Mouse (Mus musculus) 3T3-L1 (cell line): ENCODE data around the gene Gm17657.
"Not testable (repeated sequence)": the region's sequence is repeated elsewhere in the genome, so short reads cannot be mapped to it uniquely, and the experiment has no call there.

ENCODE experiments used
- DNase-seq: peaks from one replicate; pipeline ENCODE4 v3.0.0-alpha.2; 2015; ENCODE audit warnings: low read depth, low spot score

Gene Gm17657

DNA sequence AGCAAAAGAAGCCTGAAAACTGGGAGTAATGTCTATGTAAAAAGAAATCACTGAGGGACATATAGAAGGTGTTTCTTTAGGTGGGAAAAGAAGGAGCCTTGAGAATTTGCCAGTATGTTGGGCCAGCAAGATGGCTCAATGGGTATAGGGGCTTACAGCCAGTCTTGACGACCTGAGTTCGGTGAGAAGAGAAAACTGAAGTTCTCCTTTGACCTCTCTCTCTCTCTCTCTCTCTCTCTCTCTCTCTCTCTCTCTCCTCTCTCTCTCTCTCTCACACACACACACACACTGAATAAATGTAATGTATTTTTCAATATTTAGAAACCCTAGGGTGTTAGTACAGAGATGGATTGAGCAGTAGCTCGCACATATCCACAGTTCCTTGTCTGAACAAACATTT is 944 bp downstream of the Gm17657 start:
- DNase-seq, result no peak

- DNase-seq, result no peak
Measured at GRCm38 (mm10) chr17:29545241-29545640, 4.2 kb downstream of the Gm17657 start.

DNA sequence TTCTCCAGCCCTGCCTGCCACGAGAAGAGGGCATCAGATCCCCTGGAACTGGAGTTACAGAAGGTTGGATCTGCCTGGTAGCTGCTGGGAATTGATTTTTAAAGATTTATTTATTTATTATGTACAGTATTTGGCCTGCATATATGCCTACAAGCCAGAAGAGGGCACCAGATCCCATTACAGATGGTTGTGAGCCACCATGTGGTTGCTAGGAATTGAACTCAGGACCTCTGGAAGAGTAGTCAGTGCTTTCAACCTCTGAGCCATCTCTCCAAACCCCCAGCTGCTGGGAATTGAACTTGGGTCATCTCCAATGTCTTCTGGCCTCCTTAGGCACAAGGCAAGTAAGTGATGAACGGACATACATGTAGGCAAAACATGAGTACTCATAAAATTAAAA is 5.4 kb downstream of the Gm17657 start:
- no peak for DNase-seq

DNA sequence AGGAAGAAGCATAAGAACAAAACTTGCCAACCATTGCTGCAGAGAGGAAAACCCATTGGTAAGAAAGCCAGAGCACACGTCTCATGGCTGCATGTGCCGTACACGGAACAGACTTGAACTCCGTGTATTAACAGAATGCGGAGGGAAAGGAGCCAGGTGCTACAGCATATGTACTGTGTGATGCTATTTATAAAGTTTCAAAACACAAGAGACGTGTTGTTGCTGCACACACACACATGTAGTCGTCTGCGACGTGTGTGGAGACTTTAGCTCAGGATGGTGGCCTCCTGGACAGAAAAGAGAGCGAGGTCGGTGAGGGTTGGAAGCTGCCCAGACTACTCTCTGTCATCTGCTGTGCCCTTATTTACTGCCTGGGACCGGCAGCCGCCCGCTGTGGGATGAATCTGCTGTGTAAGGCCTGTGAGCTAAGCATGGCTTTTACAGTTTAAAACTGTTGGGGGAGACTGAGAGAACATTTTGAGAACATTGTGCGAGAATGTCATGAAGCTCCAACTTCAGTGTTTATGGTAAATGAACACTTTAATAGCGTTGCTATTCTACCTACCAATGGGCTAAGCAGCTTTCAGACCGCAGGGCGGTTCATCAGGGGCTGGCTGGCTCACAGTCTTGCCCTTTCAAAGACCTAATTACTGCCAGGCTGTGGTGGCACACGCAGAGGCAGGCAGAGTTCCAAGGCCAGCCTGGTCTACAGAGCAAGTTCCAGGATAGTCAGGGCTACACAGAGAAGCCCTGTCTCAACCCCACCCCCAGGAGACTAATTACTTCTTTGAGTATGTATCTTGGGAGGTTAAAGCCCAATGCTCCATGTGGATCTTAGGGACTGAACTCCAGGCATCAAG is 6.4 kb downstream of the Gm17657 start:
- no peak for DNase-seq

DNA sequence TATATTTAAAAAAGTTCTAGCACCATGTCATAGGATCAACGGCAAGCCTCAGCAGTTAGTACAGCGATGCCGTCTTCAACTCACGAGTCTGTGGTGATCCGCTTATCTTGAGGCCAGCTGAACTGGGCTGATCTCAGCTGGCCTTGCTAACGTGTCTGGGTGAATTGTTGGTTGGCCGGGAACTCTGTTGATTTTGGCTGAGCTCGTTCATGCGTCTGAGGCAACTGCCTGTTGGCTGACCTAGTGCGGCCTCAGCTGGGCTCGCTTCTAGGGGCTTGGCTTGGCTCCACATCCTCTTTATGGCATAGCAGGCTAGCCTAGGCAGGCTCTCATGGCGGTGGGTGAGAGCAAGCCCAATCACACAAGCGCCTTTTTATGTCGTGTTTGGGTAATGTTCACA is 8.0 kb downstream of the Gm17657 start:
- DNase-seq, result peak; percentile 52

DNA sequence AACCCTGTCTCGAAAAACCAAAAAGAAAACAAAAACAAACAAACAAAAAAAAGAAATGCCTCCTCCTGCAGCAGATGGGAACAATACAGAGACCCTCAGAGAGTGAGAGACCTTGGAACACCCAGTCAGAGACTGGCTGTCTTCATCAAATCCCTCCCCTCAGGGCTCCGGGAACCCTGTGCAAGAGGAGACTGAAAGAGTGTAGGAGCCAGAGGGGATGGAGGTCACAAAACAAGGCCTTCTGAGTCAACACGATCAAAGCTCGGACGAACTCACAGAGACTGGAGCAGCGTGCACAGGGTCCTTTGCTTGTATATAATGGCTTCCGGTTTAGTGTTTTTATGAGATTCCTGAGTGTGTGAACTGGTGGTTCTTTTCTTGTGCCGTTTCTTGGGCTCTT is 9.0 kb downstream of the Gm17657 start:
- DNase-seq, result no peak

DNA sequence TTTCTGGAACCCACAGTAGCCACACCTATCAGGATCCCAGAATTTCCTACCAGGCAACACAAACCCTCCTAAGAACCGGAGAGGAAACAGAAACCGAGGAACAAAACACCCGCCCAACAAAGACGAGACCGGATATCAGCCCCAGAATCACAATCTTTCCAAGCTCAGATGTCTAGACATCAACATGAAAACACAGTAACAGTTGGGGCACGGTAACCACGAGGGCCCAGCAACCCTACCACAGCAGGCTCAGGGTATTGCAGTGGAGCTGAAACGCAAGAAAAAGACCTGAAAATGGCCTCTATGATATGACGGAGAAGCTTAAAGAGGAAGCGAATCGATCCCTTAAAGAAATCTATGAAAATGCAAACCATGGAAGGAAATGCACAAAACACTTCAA is 15.6 kb downstream of the Gm17657 start:
- DNase-seq, result no peak

DNA sequence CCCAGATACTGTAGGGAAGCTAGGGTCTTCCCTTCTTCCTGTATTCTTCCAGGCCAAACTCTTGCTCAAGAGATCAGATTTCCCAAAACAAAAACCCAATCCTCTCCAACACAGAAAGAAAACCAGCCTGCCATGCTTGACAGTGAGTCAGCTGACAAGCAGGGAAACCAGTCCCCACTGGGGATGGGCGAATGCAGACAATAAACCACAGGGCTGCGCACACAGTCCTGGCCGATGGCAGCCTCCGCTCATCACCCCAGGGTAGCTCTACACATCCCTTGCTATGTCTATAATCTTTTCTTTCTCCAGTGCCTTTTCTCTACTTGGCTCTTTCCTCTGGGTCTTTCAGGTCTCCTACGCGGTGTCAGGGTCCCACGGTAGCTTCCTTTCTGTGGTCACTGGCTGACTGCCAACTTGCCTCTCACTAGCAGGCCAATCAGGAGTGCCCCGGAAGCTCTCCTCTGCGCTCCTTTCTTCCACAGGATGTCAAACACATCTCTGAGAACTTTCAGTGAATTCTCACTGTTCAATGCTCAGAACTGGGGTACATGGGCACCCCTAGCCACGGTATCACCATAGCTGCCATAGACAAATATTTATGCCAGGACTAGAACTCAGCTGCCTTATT is 17.6 kb downstream of the Gm17657 start:
- no peak for DNase-seq

GRCm38 (mm10) chr17:29531278-29531677 is 18.2 kb downstream of the Gm17657 start:
- DNase-seq, result no peak

GRCm38 (mm10) chr17:29530508-29530907 is 18.9 kb downstream of the Gm17657 start:
- DNase-seq, result no peak

DNA sequence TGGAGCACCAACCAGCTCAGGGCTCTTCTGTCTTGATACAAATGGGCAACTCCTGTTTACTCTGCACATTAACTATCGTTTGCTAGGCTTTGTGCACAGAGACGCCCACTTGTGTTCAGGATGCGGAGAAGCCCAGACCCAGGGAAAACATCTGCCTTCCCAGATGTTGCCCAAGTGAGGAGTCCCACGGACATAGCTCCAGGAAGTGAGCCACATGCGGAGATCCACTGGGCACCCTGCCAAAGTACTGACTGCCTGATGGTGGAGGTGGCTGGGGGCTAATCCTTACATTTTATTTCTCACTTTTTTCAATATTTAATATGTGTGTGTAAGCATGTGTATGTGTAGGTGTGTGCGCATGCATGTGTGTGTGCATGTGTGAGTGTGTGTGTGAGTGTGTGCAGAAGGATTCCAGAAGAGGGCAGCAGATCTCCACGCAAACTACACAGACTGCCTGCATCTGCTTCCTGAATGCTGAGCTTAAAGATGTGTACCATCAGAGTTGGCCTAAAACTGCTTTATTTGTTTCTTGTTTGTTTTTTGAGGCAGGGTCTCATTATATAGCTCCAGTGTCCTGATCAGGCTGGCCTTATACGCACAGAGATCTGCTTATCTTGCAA is 20.8 kb downstream of the Gm17657 start:
- no peak for DNase-seq

DNA sequence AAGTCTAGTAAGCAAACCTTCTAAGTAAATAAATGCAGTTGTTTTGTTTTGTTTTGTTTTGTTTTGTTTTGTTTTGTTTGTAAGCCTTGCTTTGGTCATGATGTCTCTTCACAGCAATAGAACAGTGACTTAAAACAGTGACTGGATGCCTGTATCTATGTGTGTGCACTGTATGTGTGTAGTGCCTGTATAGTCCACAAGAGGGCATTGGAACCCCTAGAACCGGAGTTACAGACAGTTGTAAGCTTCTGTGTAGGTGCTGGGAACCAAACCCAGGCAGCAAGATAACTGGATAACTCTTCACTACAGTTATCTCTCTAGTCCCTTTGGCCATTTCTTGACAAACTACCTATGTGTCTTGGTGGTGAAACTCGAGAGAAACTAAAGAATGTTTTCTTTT is 23.8 kb downstream of the Gm17657 start:
- no peak for DNase-seq

GRCm38 (mm10) chr17:29519731-29520130 is 29.7 kb downstream of the Gm17657 start:
- DNase-seq, result no peak

DNA sequence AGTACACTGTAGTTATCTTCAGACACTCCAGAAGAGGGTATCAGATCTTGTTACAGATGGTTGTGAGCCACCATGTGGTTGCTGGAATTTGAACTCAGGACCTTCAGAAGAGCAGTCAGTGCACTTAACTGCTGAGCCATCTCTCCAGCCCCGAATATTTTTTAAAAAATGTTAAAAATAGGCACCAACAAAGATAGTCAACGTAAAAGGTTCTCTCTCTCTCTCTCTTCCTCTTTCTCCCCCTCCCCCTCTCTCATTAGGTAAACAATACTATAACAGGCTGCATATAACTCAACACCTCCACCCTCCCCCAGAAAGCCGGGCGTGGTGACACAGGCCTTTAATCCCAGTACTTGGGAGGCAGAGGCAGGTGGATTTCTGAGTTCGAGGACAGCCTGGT is 30.8 kb downstream of the Gm17657 start:
- DNase-seq, result not testable (repeated sequence)

GRCm38 (mm10) chr17:29514435-29514834 is 35.0 kb downstream of the Gm17657 start:
- peak; percentile 91 for DNase-seq

DNA sequence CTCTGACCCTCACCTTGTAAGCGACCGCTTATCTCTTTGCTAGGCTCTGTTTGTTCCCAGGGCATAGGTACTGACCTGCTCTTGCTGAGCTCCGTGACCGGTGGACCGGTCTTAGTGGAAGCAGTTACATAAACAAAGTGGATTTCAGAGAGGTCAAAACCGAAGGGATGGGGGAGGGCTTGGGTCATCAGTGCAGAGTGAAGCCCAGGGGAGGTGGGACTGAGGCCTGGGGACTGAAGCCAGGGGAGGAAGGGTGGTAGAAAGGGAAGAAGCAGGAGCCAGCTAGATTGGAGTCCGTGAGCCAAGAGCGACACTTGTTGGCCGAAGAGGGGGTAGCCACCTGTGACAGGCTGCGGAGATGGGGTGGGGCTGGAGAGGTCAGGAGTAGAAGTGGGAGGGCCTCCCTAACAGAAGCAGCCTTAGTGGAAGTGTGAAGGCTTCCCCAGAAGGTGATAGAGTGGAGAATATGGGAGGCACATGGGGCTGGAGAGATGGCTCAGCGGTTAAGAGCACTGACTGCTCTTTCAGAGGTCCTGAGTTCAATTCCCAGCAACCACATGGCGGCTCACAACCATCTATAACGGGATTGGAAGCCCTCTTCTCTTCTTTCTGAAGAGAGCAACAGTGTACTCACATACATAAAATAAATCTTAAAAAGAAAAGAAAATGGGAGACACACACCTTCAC is 36.3 kb downstream of the Gm17657 start:
- DNase-seq, result no peak

DNA sequence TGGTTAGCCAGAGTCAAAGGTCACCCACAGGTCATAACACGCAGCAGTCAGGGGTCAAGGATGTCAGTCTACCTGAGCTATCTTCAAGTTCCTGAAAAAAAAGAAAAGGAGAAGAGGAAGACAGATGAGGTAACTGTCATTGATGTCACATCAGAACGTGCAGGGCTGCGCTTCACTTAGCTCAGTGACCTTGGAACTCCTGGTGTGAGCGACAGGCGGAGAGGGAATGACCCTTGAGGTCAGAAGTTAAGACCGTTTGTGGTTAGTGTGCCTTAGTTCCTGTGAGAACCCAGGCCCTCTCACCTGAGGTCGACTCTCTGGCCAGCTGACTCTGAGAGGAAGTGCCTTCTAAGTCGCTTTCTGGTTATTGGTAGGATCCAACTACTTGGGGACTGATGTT is 38.7 kb downstream of the Gm17657 start:
- DNase-seq, result no peak

GRCm38 (mm10) chr17:29508927-29509608 is 40.4 kb downstream of the Gm17657 start:
- DNase-seq, result no peak

DNA sequence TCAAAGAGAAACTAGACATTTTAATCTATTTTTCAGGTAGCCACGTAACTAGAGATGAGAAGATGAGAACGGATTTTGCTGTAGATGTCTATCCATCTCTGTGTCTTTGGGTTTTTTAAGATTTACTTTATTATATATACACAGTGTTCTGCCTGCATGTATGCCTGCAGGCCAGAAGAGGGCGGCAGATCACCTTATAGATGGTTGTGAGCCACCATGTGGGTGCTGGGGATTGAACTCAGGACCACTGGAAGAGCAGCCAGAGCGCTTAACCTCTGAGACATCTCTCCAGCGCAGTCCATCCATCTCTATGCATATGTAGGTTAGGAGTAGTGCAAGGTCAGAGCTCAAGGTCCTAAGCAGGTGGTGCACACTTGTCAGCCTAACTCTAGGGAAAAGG is 45.7 kb downstream of the Gm17657 start:
- DNase-seq, result no peak

GRCm38 (mm10) chr17:29502669-29503665 is 46.5 kb downstream of the Gm17657 start:
- DNase-seq, result no peak
